Mouse (Mus musculus) heart, embryonic 12.5 days (tissue): ENCODE data around the gene Gm4133. TPM values are rescaled to one million over a fixed set of nuclear protein-coding genes. Genes with fewer than 3 reads are reported as not detected.
"Not testable (repeated sequence)": the region's sequence is repeated elsewhere in the genome, so short reads cannot be mapped to it uniquely, and the experiment has no call there.

Source experiments
- ATAC-seq: fragments of 200-750 bp; cut with Nextera tagmentation; 2 replicates; pipeline ENCODE4 v1.8.0; 2017; ENCODE audit warnings: moderate TSS enrichment, moderate library complexity; ENCODE audit not compliant: insufficient number of reproducible peaks, low FRiP score
- H3K27ac ChIP-seq: fragments of 300-500 bp; sonication (generic); 2 replicates; pipeline ENCODE4 v1.5.1; 2016; ENCODE audit warnings: mild to moderate bottlenecking, moderate library complexity; ENCODE audit not compliant: poor library complexity, severe bottlenecking
- H3K27me3 ChIP-seq: fragments of 300-500 bp; sonication (generic); replicated peaks from 2 replicates; pipeline ENCODE4 v1.6.1; 2016; ENCODE audit warnings: mild to moderate bottlenecking, moderate library complexity
- H3K36me3 ChIP-seq: fragments of 300-500 bp; sonication (generic); 2 replicates; pipeline ENCODE4 v1.6.1; 2016; ENCODE audit warnings: mild to moderate bottlenecking, moderate library complexity
- H3K4me1 ChIP-seq: fragments of 300-500 bp; sonication (generic); replicated peaks from 2 replicates; pipeline ENCODE4 v1.6.1; 2016; ENCODE audit warnings: mild to moderate bottlenecking
- H3K4me2 ChIP-seq: fragments of 300-500 bp; sonication (generic); 2 replicates; pipeline ENCODE4 v1.6.1; 2016; ENCODE audit warnings: mild to moderate bottlenecking, moderate library complexity
- H3K4me3 ChIP-seq: fragments of 300-500 bp; sonication (generic); 2 replicates; pipeline ENCODE4 v1.5.1; 2016; ENCODE audit warnings: mild to moderate bottlenecking
- H3K9ac ChIP-seq: fragments of 300-500 bp; sonication (generic); 2 replicates; pipeline ENCODE4 v1.6.1; 2016; ENCODE audit warnings: mild to moderate bottlenecking, moderate library complexity
- H3K9me3 ChIP-seq: fragments of 300-500 bp; sonication (generic); replicated peaks from 2 replicates; pipeline ENCODE4 v1.6.1; 2016; ENCODE audit warnings: mild to moderate bottlenecking, moderate library complexity
- WGBS: fragments of 180-500 bp; shearing (Covaris S2); methylation state at CpG from one replicate; pipeline ENCODE4 v1.1.7; 2016; 5-methylcytosine and 5-hydroxymethylcytosine counted together
- polyA plus RNA-seq: library from polyadenylated mRNA; unstranded; fragments of >200 nt; fragmentation: Nextera tagmentation; extraction: Ambion mirVana; gene quantifications from 2 replicates; pipeline ENCODE4 v1.2.1, GENCODE M21; 2016

Gm4133 gene
- polyA plus RNA-seq = not detected in 2 replicates

DNA sequence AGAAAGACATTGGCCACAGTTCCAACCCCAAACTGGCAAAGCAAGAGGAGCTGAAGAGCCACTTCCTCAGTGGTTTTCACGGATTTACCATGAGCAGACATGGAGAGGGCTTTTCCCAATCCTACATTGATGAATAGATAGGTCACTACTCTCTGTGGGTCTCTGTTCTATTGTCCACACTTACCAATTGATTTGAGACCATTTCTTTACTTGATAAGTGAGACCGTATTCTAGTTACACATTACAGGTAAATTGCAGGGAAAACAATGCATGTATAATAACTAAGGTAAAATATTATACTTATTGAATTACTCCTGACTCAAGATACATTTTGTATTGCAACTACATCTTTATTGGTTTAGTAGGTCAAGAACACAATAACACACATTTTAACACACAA, at the start of gene Gm4133:
Gm4133 (minus strand) TSS at position 101 of the 400 bp plus-strand sequence.
- H3K9me3 ChIP-seq, H3K4me2 ChIP-seq, H3K36me3 ChIP-seq, H3K4me1 ChIP-seq, H3K4me3 ChIP-seq, ATAC-seq, H3K27me3 ChIP-seq, H3K9ac ChIP-seq, H3K27ac ChIP-seq: not testable (repeated sequence)
- no CpG with 5 or more reads among the region's 2 CpGs for WGBS

DNA sequence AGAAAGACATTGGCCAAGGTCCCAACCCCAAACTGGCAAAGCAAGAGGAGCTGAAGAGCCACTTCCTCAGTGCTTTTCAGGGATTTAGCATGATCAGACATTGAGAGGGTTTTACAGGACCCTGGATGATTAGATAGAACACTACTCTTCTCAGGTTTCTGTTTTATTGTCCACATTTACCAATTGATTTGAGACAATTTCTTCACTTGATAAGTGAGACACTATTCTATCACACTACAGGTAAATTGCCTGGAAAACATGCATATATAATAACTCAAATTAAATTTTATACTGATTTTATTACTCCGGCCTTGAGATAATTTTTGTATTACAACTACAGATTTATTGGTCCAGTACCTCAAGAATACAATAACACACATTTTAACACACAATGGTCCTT, 41.4 kb upstream of the Gm4133 start, which contains the start of gene Gm5728:
Gm5728 (minus strand) TSS at position 101 of the 400 bp plus-strand sequence.
- not testable (repeated sequence) for H3K27me3 ChIP-seq, H3K4me1 ChIP-seq, H3K9ac ChIP-seq, H3K27ac ChIP-seq, H3K36me3 ChIP-seq, H3K4me2 ChIP-seq, H3K9me3 ChIP-seq, ATAC-seq, H3K4me3 ChIP-seq
- no CpG with 5 or more reads among the region's 1 CpGs for WGBS

Other genes with a start within 250 kb of the Gm4133 start
- not detected in 2 replicates for gene Vmn1r91, start 234.4 kb downstream of the Gm4133 start, polyA plus RNA-seq
- not detected in 2 replicates for gene Gm16442, start 211.5 kb downstream of the Gm4133 start, polyA plus RNA-seq
- gene Vmn1r93, start 195.0 kb downstream of the Gm4133 start, polyA plus RNA-seq = not detected in 2 replicates
- not detected in 2 replicates for gene Vmn1r94, start 165.7 kb downstream of the Gm4133 start, polyA plus RNA-seq
- not detected in 2 replicates for gene Vmn1r95, start 140.4 kb downstream of the Gm4133 start, polyA plus RNA-seq
- not detected in 2 replicates for gene Gm6164, start 128.5 kb downstream of the Gm4133 start, polyA plus RNA-seq
- not detected in 2 replicates for gene Gm4498, start 100.2 kb downstream of the Gm4133 start, polyA plus RNA-seq
- not detected in 2 replicates for gene Gm5890, start 71.2 kb downstream of the Gm4133 start, polyA plus RNA-seq
- gene Gm5728, start 41.3 kb upstream of the Gm4133 start, polyA plus RNA-seq = not detected in 2 replicates
- gene Vmn1r100, start 83.9 kb upstream of the Gm4133 start, polyA plus RNA-seq = not detected in 2 replicates
- not detected in 2 replicates for gene Vmn1r101, start 108.5 kb upstream of the Gm4133 start, polyA plus RNA-seq
- not detected in 2 replicates for gene Gm10670, start 140.9 kb upstream of the Gm4133 start, polyA plus RNA-seq
- gene Vmn1r103, start 176.5 kb upstream of the Gm4133 start, polyA plus RNA-seq = not detected in 2 replicates
- gene Vmn1r104, start 199.8 kb upstream of the Gm4133 start, polyA plus RNA-seq = not detected in 2 replicates
- not detected in 2 replicates for gene Gm5726, start 211.7 kb upstream of the Gm4133 start, polyA plus RNA-seq
- gene Gm4141, start 242.2 kb upstream of the Gm4133 start, polyA plus RNA-seq = not detected in 2 replicates